Mouse (Mus musculus): ENCODE measurements around the gene BC035947.

- TF ChIP-seq CTCF (IDR thresholded peaks at IDR 0.05; ENCODE audit: extremely low read depth, insufficient read length, insufficient replicate concordance, low read depth, low read length) (no peak), POLR2A (IDR thresholded peaks at IDR 0.05; ENCODE audit: low read depth, low read length) (no peak)
Observed at GRCm38 (mm10) chr1:78528356-78528755, 16.4 kb upstream of the BC035947 start.
